In the genomic region with DNA sequence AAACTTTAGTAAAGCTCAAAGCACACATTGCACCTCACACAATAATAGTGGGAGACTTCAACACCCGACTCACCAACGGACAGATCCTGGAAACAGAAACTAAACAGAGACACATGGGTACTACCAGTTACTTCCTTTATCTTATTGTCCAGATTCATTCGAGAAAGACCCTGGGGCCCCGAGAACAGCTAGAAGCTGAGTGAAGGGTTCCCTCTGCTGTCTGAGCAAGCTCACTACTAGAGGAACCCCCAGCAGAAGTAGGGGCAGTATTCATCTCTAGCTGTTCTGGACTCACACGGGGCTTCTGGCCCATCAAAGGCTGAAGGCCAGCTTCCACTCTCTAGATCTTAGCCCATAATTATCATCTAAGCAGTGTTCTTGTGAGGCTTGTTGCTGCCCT, we compare ENCODE assay signal across 8 mouse cellular contexts. TPM values are rescaled to one million over a fixed set of nuclear protein-coding genes. Genes with fewer than 3 reads are reported as not detected.
DNase-seq lines count a peak whose midpoint lies in the region; TF ChIP-seq lines count a peak whose summit lies in the region.

No protein-coding gene starts in this region.

- TF ChIP-seq CTCF in left cerebral cortex, adult 2 months (IDR thresholded peaks at IDR 0.05): peak; percentile 54

- H3K4me3 ChIP-seq in left cerebral cortex, adult 2 months: no peak overlapping the region

- no peak overlapping the region for H3K27ac ChIP-seq in left cerebral cortex, adult 2 months

- DNase-seq in adrenal gland, postnatal 10 days: peak; percentile 21
- no peak for DNase-seq in adrenal gland, adult 8-10 months
- DNase-seq in left cerebral cortex, adult 2 months (ENCODE audit: extremely low spot score in 1 of 2, low spot score in 2 of 2): no peak
- DNase-seq in left cerebral cortex, adult 11 months (ENCODE audit: low spot score): no peak
- peak; percentile 54 for DNase-seq in NIH3T3 (ENCODE audit: low read depth)
- peak; percentile 10 to 36 for DNase-seq in kidney, postnatal 25 days
- DNase-seq in spleen, postnatal 36 days (ENCODE audit: low spot score in 2 of 2): peak; percentile 52 to 59
- no peak for DNase-seq in gastrocnemius, postnatal 4 days (ENCODE audit: low spot score in 2 of 2)

- intact Hi-C loops in left cerebral cortex, adult 2 months (cut with DNase I): loop anchor here (5.0 kb wide), 3 partner anchors 107 to 652 kb away; partner anchors contain the start of gene Tex48

RNA-seq across cellular contexts. Expression of gene Tnfsf8, which starts 20.7 kb away (rescaled TPM):
- under 1 TPM; 0.12 to 0.18 TPM for total RNA-seq in adrenal gland, postnatal 10 days (2021)
- total RNA-seq in adrenal gland, adult 8-10 months (2022): under 1 TPM in 2 of 4 experiments, not detected in 2; 0.07 to 0.09 TPM
- total RNA-seq in left cerebral cortex, adult 2 months (2021): not detected
- total RNA-seq in gastrocnemius, postnatal 4 days (2021): not detected

Comparison
In these comparisons a context has a peak if more than half of its experiments do, and no peak if none do; other contexts are left out.
1. DNase-seq: peak in adrenal gland, postnatal 10 days (single experiment), NIH3T3 (single experiment), kidney, postnatal 25 days (2 of 2) and spleen, postnatal 36 days (2 of 2); none in adrenal gland, adult 8-10 months (single experiment), left cerebral cortex, adult 2 months (0 of 2), left cerebral cortex, adult 11 months (single experiment) and gastrocnemius, postnatal 4 days (0 of 2).